In the genomic region with DNA sequence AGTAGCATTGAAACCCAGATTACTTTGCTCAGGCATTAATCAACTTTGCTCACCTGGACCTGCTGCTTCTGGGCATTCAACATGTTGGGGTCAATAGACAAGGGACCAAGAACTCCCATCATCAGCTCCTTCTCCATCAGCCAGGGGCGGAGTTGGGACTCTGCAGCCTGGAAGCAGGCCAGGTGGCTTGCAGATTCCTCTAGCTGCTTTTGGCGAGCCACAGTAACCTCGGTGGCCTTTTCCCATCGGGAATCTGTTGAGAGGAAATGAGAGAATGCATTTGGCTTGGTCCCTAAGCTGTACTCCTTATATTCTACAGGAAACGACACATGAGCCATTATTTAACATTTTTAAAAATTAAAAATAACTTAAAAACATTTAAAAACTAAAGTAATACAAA, we compare ENCODE assay signal across 10 mouse cellular contexts.
A peak's percentile ranks its signal among the peaks of the same experiment; 100 is the strongest.
DNase-seq lines count a peak whose midpoint lies in the region; ATAC-seq lines count a peak whose summit lies in the region.
"Had no signal": no experiment of that assay in that cellular context is flagged by ENCODE, and none has a peak within 500 bp of the region (broad histone marks: within the 10 kb centered on the region; RNA-seq: fewer than 3 reads in every experiment).

No protein-coding gene starts in this region.

- H3K27ac ChIP-seq in heart, embryonic 12.5 days (ENCODE audit: poor library complexity, severe bottlenecking): no peak overlapping the region
- H3K27ac ChIP-seq in brown adipose tissue, adult 24 weeks (replicated peaks; ENCODE audit: low read depth, low read length): peak overlapping the region; percentile 85
- H3K27ac ChIP-seq: embryonic facial prominence, embryonic 13.5 days had no signal

- no peak overlapping the region for H3K4me3 ChIP-seq in heart, embryonic 12.5 days
- H3K4me3 ChIP-seq in brown adipose tissue, adult 24 weeks (ENCODE audit: insufficient read depth, low read depth, low read length): no peak overlapping the region
- H3K4me3 ChIP-seq: embryonic facial prominence, embryonic 13.5 days had no signal

- DNase-seq in heart, adult 18-20 months: peak; percentile 83 to 92
- DNase-seq in heart, adult 8-10 months (ENCODE audit: low spot score): peak; percentile 87
- DNase-seq in kidney, postnatal 4 days: peak; percentile 77 to 81
- no peak for DNase-seq in left cerebral cortex, adult 18-20 months (ENCODE audit: low spot score in 2 of 2)
- DNase-seq in layer of hippocampus, postnatal 25 days (ENCODE audit: extremely low spot score in 1 of 2, low spot score in 1 of 2): no peak
- DNase-seq: layer of hippocampus, postnatal 36 days had no signal

- no peak overlapping the region for H3K4me2 ChIP-seq in heart, embryonic 12.5 days
- H3K4me2 ChIP-seq: embryonic facial prominence, embryonic 13.5 days had no signal

- H3K36me3 ChIP-seq in heart, embryonic 12.5 days: peaks cover 67% of the 10 kb centered on the region

- 56% methylated on average over 5 of the region's 5 CpGs for WGBS in heart, embryonic 12.5 days

- H3K9me3 ChIP-seq in heart, embryonic 12.5 days (replicated peaks): no peaks in the 10 kb centered on the region
- H3K9me3 ChIP-seq: embryonic facial prominence, embryonic 13.5 days had no signal

- no peak for ATAC-seq in heart, embryonic 12.5 days (ENCODE audit: insufficient number of reproducible peaks, low FRiP score)
- no peak for ATAC-seq in granulocyte monocyte progenitor cell, adult 5-6 weeks (replicated peaks; ENCODE audit: poor library complexity, severe bottlenecking)

- peaks cover 6% of the 10 kb centered on the region; the same call in 1 of the 2 replicates for H3K4me1 ChIP-seq in heart, embryonic 12.5 days (replicated peaks)
- 0 out of 2 replicates have a peak, but pooled peaks cover 2% of the 10 kb centered on the region for H3K4me1 ChIP-seq in brown adipose tissue, adult 24 weeks (ENCODE audit: control insufficient read depth, insufficient read depth, insufficient read length, low read length)
- H3K4me1 ChIP-seq: embryonic facial prominence, embryonic 13.5 days had no signal

- no peak overlapping the region for H3K9ac ChIP-seq in heart, embryonic 12.5 days
- H3K9ac ChIP-seq: embryonic facial prominence, embryonic 13.5 days had no signal

- H3K27me3 ChIP-seq in heart, embryonic 12.5 days (replicated peaks): no peaks in the 10 kb centered on the region
- H3K27me3 ChIP-seq: embryonic facial prominence, embryonic 13.5 days had no signal

Comparison
In these comparisons a context has a peak if more than half of its experiments do, and no peak if none do; other contexts are left out.
1. DNase-seq: peak in heart, adult 18-20 months (2 of 2), heart, adult 8-10 months (single experiment) and kidney, postnatal 4 days (2 of 2); none in left cerebral cortex, adult 18-20 months (0 of 2) and layer of hippocampus, postnatal 25 days (0 of 2).